In genomic region chr13:84065256-84065898, GRCm38 (mm10) we compare ENCODE assay signal across 10 mouse cellular contexts.
DNase-seq lines count a peak whose midpoint lies in the region; ATAC-seq and TF ChIP-seq lines count a peak whose summit lies in the region.
"Had no signal": no experiment of that assay in that cellular context is flagged by ENCODE, and none has a peak within 500 bp of the region (broad histone marks: within the 10 kb centered on the region; RNA-seq: fewer than 3 reads in every experiment).

No protein-coding gene starts in this region.

- no peaks in the 10 kb centered on the region for H3K27me3 ChIP-seq in hindbrain, embryonic 12.5 days
- H3K27me3 ChIP-seq in midbrain, postnatal 0 days (ENCODE audit: insufficient read depth, low read length), result no peaks in the 10 kb centered on the region
- H3K27me3 ChIP-seq in heart, embryonic 10.5 days (ENCODE audit: insufficient read depth, poor library complexity, severe bottlenecking), result no peaks in the 10 kb centered on the region; the same call in 1 of the 2 replicates
- no peaks in the 10 kb centered on the region for H3K27me3 ChIP-seq in kidney, embryonic 16.5 days (ENCODE audit: insufficient read depth, low read length)

- no peak for TF ChIP-seq CTCF in midbrain, postnatal 0 days (IDR thresholded peaks at IDR 0.05)

- no peak overlapping the region for H3K9ac ChIP-seq in hindbrain, embryonic 12.5 days
- H3K9ac ChIP-seq in midbrain, postnatal 0 days (replicated peaks; ENCODE audit: low read length, poor library complexity, severe bottlenecking), result 0 out of 2 replicates have a peak overlapping the region, but pooled peaks have one; percentile 33
- no peak overlapping the region for H3K9ac ChIP-seq in kidney, embryonic 16.5 days (replicated peaks; ENCODE audit: low read length)

- 36% methylated on average over 8 of the region's 8 CpGs for WGBS in hindbrain, embryonic 12.5 days
- 26% methylated on average over 8 of the region's 8 CpGs for WGBS in midbrain, postnatal 0 days
- WGBS in heart, embryonic 10.5 days, result 61% methylated on average over 8 of the region's 8 CpGs
- 58% methylated on average over 8 of the region's 8 CpGs for WGBS in kidney, embryonic 16.5 days

- peak; percentile 83 for ATAC-seq in hindbrain, embryonic 12.5 days (ENCODE audit: low FRiP score)
- no peak for ATAC-seq in midbrain, postnatal 0 days (ENCODE audit: low FRiP score)
- ATAC-seq in kidney, embryonic 16.5 days (ENCODE audit: low FRiP score, low TSS enrichment), result no peak; the same call in 1 of the 2 replicates

- H3K4me3 ChIP-seq in hindbrain, embryonic 12.5 days, result no peak overlapping the region
- no peak overlapping the region for H3K4me3 ChIP-seq in midbrain, postnatal 0 days (ENCODE audit: low read depth, low read length)
- no peak overlapping the region for H3K4me3 ChIP-seq in heart, embryonic 10.5 days
- H3K4me3 ChIP-seq in kidney, embryonic 16.5 days (ENCODE audit: low read length), result no peak overlapping the region

- no peaks in the 10 kb centered on the region for H3K9me3 ChIP-seq in hindbrain, embryonic 12.5 days (replicated peaks)
- no peaks in the 10 kb centered on the region for H3K9me3 ChIP-seq in midbrain, postnatal 0 days (ENCODE audit: low read length)
- no peaks in the 10 kb centered on the region for H3K9me3 ChIP-seq in heart, embryonic 10.5 days
- H3K9me3 ChIP-seq in kidney, embryonic 16.5 days (ENCODE audit: low read length), result no peaks in the 10 kb centered on the region

- H3K36me3 ChIP-seq in hindbrain, embryonic 12.5 days, result no peaks in the 10 kb centered on the region
- no peaks in the 10 kb centered on the region for H3K36me3 ChIP-seq in midbrain, postnatal 0 days (ENCODE audit: insufficient read depth, low read length)
- H3K36me3 ChIP-seq in heart, embryonic 10.5 days, result no peaks in the 10 kb centered on the region
- no peaks in the 10 kb centered on the region for H3K36me3 ChIP-seq in kidney, embryonic 16.5 days (ENCODE audit: insufficient read depth, low read length)

- DNase-seq in embryo, embryonic 10 days (ENCODE audit: low spot score), result peak; percentile 40
- no peak for DNase-seq in embryo, embryonic 10.5 days (ENCODE audit: low spot score)
- peak; percentile 57 to 74 for DNase-seq in cerebellum, postnatal 14 days
- DNase-seq in midbrain, postnatal 0 days (ENCODE audit: low spot score), result peak; percentile 82
- no peak for DNase-seq in B cell, adult 2 months
- DNase-seq in heart, embryonic 10.5 days (ENCODE audit: low spot score), result no peak
- DNase-seq: lung, postnatal 36 days had no signal

- peak overlapping the region; percentile 85 for H3K27ac ChIP-seq in hindbrain, embryonic 12.5 days
- peak overlapping the region; percentile 90 for H3K27ac ChIP-seq in midbrain, postnatal 0 days (ENCODE audit: low read depth, low read length)
- H3K27ac ChIP-seq in heart, embryonic 10.5 days, result no peak overlapping the region
- H3K27ac ChIP-seq in kidney, embryonic 16.5 days (ENCODE audit: low read length), result no peak overlapping the region; the same call in 1 of the 2 replicates
- H3K27ac ChIP-seq: stomach, postnatal 0 days had no signal

- H3K4me2 ChIP-seq in hindbrain, embryonic 12.5 days (replicated peaks), result 0 out of 2 replicates have a peak overlapping the region, but pooled peaks have one; percentile 11
- peak overlapping the region; percentile 21 for H3K4me2 ChIP-seq in midbrain, postnatal 0 days (ENCODE audit: low read depth, low read length, poor library complexity, severe bottlenecking)
- H3K4me2 ChIP-seq in kidney, embryonic 16.5 days (replicated peaks; ENCODE audit: low read depth, low read length), result no peak overlapping the region

- H3K4me1 ChIP-seq in hindbrain, embryonic 12.5 days, result peaks cover 36% of the 10 kb centered on the region
- H3K4me1 ChIP-seq in midbrain, postnatal 0 days (ENCODE audit: insufficient read depth, low read length), result no peaks in the 10 kb centered on the region
- H3K4me1 ChIP-seq in heart, embryonic 10.5 days, result no peaks in the 10 kb centered on the region
- peaks cover 6% of the 10 kb centered on the region; the same call in 1 of the 2 replicates for H3K4me1 ChIP-seq in kidney, embryonic 16.5 days (ENCODE audit: insufficient read depth, low read length)

Comparison
In these comparisons a context has a peak if more than half of its experiments do, and no peak if none do; other contexts are left out.
1. DNase-seq: peak in embryo, embryonic 10 days (single experiment), cerebellum, postnatal 14 days (2 of 2) and midbrain, postnatal 0 days (single experiment); none in embryo, embryonic 10.5 days (single experiment), B cell, adult 2 months (0 of 2) and heart, embryonic 10.5 days (single experiment).
2. H3K27ac ChIP-seq: peak in hindbrain, embryonic 12.5 days (single experiment) and midbrain, postnatal 0 days (single experiment); none in heart, embryonic 10.5 days (single experiment) and kidney, embryonic 16.5 days (single experiment).